Mouse (Mus musculus): ENCODE data around the gene Gm42957.
"Not testable (repeated sequence)": the region's sequence is repeated elsewhere in the genome, so short reads cannot be mapped to it uniquely, and the experiment has no call there.

Gene Gm42957

GRCm38 (mm10) chr3:96623201-96623600 lies 12.1 kb upstream of the Gm42957 start:
- DNase-seq (ENCODE audit: low spot score in 2 of 2): no peak

GRCm38 (mm10) chr3:96629729-96630600 lies 5.3 kb upstream of the Gm42957 start, which contains the start of gene Rbm8a:
Gene Rbm8a, plus strand, starts transcription at chr3:96629933.
- peak; percentile 85 to 93 for DNase-seq (ENCODE audit: low spot score in 2 of 2)

GRCm38 (mm10) chr3:96632058-96632457 lies 3.2 kb upstream of the Gm42957 start:
- no peak for DNase-seq (ENCODE audit: low spot score in 2 of 2)

- DNase-seq (ENCODE audit: low spot score in 2 of 2): no peak
Observed at GRCm38 (mm10) chr3:96634015-96634414, 1.3 kb upstream of the Gm42957 start.

GRCm38 (mm10) chr3:96635906-96636305 lies 632 bp downstream of the Gm42957 start:
- no peak for DNase-seq (ENCODE audit: low spot score in 2 of 2)

GRCm38 (mm10) chr3:96636448-96636847 lies 1.2 kb downstream of the Gm42957 start:
- DNase-seq (ENCODE audit: low spot score in 2 of 2): no peak

GRCm38 (mm10) chr3:96639219-96639618 lies 3.9 kb downstream of the Gm42957 start:
- peak; percentile 46 to 61 for DNase-seq (ENCODE audit: low spot score in 2 of 2)

- no peak for DNase-seq (ENCODE audit: low spot score in 2 of 2)
Observed at GRCm38 (mm10) chr3:96645018-96645649, 9.9 kb downstream of the Gm42957 start, which contains the start of gene Itga10. Gene Itga10, plus strand, starts transcription at chr3:96645584.

- DNase-seq (ENCODE audit: low spot score in 2 of 2): no peak
Observed at GRCm38 (mm10) chr3:96647365-96647764, 12.1 kb downstream of the Gm42957 start.

- DNase-seq (ENCODE audit: low spot score in 2 of 2): no peak
Observed at GRCm38 (mm10) chr3:96660901-96661300, 25.6 kb downstream of the Gm42957 start.

- no peak for DNase-seq (ENCODE audit: low spot score in 2 of 2)
Observed at GRCm38 (mm10) chr3:96662731-96663316, 27.6 kb downstream of the Gm42957 start.

GRCm38 (mm10) chr3:96663432-96664239 lies 28.4 kb downstream of the Gm42957 start:
- peak; percentile 17 to 49 for DNase-seq (ENCODE audit: low spot score in 2 of 2)

GRCm38 (mm10) chr3:96665732-96666363 lies 30.6 kb downstream of the Gm42957 start:
- DNase-seq (ENCODE audit: low spot score in 2 of 2): not testable (repeated sequence)

- DNase-seq (ENCODE audit: low spot score in 2 of 2): no peak
Observed at GRCm38 (mm10) chr3:96666916-96667315, 31.6 kb downstream of the Gm42957 start.

GRCm38 (mm10) chr3:96667316-96667715 lies 32.0 kb downstream of the Gm42957 start:
- DNase-seq (ENCODE audit: low spot score in 2 of 2): no peak

- no peak for DNase-seq (ENCODE audit: low spot score in 2 of 2)
Observed at GRCm38 (mm10) chr3:96668424-96669067, 33.3 kb downstream of the Gm42957 start.

- peak; percentile 32 to 64 for DNase-seq (ENCODE audit: low spot score in 2 of 2)
Observed at GRCm38 (mm10) chr3:96669727-96670468, 34.6 kb downstream of the Gm42957 start, which contains the start of gene Ankrd35. Gene Ankrd35, plus strand, starts transcription at chr3:96670131.

- DNase-seq (ENCODE audit: low spot score in 2 of 2): no peak
Observed at GRCm38 (mm10) chr3:96671519-96671918, 36.2 kb downstream of the Gm42957 start.

- DNase-seq (ENCODE audit: low spot score in 2 of 2): no peak
Observed at GRCm38 (mm10) chr3:96673514-96673913, 38.2 kb downstream of the Gm42957 start.

- DNase-seq (ENCODE audit: low spot score in 2 of 2): no peak
Observed at GRCm38 (mm10) chr3:96674442-96674841, 39.2 kb downstream of the Gm42957 start.

Data from spleen, postnatal 14 days (tissue).